Mouse (Mus musculus) hindbrain, embryonic 10.5 days (tissue): ENCODE measurements around the gene Olfr1504. TPM values are rescaled to one million over a fixed set of nuclear protein-coding genes. Genes with fewer than 3 reads are reported as not detected.
"Not testable (repeated sequence)": the region's sequence is repeated elsewhere in the genome, so short reads cannot be mapped to it uniquely, and the experiment has no call there.

Experiments used
- DNase-seq: peaks from one replicate; pipeline ENCODE4 v3.0.0-alpha.2; 2017; ENCODE audit warnings: low spot score
- H3K27ac ChIP-seq: fragments of 300-500 bp; sonication (generic); 2 replicates; pipeline ENCODE4 v1.5.1; 2016; ENCODE audit warnings: mild to moderate bottlenecking, moderate library complexity
- H3K27me3 ChIP-seq: fragments of 300-500 bp; sonication (generic); 2 replicates; pipeline ENCODE4 v1.6.1; 2016; ENCODE audit warnings: mild to moderate bottlenecking; ENCODE audit not compliant: poor library complexity, insufficient read depth, severe bottlenecking
- H3K36me3 ChIP-seq: fragments of 300-500 bp; sonication (generic); 2 replicates; pipeline ENCODE4 v1.6.1; 2016; ENCODE audit warnings: mild to moderate bottlenecking, moderate library complexity
- H3K4me1 ChIP-seq: fragments of 300-500 bp; sonication (generic); replicated peaks from 2 replicates; pipeline ENCODE4 v1.6.1; 2016; ENCODE audit warnings: mild to moderate bottlenecking
- H3K4me3 ChIP-seq: fragments of 300-500 bp; sonication (generic); 2 replicates; pipeline ENCODE4 v1.5.1; 2016; ENCODE audit warnings: mild to moderate bottlenecking, moderate library complexity
- H3K9me3 ChIP-seq: fragments of 300-500 bp; sonication (generic); 2 replicates; pipeline ENCODE4 v1.6.1; 2016; ENCODE audit warnings: mild to moderate bottlenecking, moderate library complexity
- WGBS: fragments of 180-500 bp; shearing (Covaris S2); methylation state at CpG from one replicate; pipeline ENCODE4 v1.1.7; 2016; 5-methylcytosine and 5-hydroxymethylcytosine counted together
- polyA plus RNA-seq: library from polyadenylated mRNA; unstranded; fragments of >200 nt; fragmentation: Nextera tagmentation; extraction: Ambion mirVana; gene quantifications from 2 replicates; pipeline ENCODE4 v1.2.1, GENCODE M21; 2016

Gene Olfr1504
- polyA plus RNA-seq: not detected in 2 replicates

DNA sequence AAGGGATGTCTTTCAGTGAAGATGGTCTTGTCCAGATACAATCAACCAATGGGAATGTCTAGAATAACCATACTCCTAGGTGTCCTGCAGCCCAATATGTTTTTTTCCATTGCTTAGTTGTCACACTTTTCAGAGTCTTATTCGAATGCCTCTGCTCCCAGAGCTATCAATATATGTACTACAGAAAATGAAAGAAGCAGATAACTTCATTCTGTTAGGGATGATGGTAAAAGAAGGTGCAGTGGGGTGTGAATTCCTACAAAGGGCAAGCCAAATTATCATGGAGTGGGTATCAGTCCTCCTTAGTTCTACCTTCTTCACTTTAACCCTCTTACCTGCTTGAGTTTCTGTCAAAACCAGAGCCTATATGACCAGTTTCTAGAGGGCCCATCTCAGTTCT is at the start of gene Olfr1504:
Olfr1504 (minus strand) TSS at position 101 of the 400 bp plus-strand sequence.
- no peak for DNase-seq
- H3K27ac ChIP-seq: no peak within 1 kb of the TSS
- WGBS: 62% methylated on average over 1 of the region's 1 CpGs
- H3K9me3 ChIP-seq: no peaks in the 10 kb centered on the region
- no peaks in the 10 kb centered on the region for H3K27me3 ChIP-seq
- H3K36me3 ChIP-seq: no peaks in the 10 kb centered on the region
- H3K4me3 ChIP-seq: no peak within 1 kb of the TSS
- no peaks in the 10 kb centered on the region for H3K4me1 ChIP-seq

DNA sequence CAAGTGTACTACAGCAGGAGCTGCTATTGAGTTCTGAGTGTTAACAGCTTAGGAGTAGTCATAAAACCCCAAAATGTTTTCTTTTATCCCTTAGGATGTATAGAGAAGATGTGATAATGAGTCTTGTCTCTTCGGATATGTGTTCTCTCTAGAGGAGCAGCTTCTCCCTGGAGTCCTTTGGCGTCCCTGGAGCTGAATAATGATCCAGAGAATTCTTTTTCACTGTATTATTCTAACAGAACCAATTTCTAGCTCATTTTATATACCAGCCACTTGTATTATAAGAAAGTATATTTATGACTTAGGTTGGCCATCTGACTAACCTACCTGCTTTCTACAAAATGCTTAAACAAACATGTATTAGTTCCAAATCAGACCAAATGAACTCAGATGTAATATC is 15.5 kb upstream of the Olfr1504 start, which contains the start of gene Olfr1505:
Olfr1505 (plus strand) TSS at position 301 of the 400 bp plus-strand sequence.
- no peak for DNase-seq
- H3K4me1 ChIP-seq: no peaks in the 10 kb centered on the region
- H3K36me3 ChIP-seq: no peaks in the 10 kb centered on the region
- H3K4me3 ChIP-seq: no peak within 1 kb of the TSS
- no peaks in the 10 kb centered on the region for H3K27me3 ChIP-seq
- no peaks in the 10 kb centered on the region for H3K9me3 ChIP-seq
- WGBS: 74% methylated on average over 2 of the region's 2 CpGs
- no peak within 1 kb of the TSS for H3K27ac ChIP-seq

DNA sequence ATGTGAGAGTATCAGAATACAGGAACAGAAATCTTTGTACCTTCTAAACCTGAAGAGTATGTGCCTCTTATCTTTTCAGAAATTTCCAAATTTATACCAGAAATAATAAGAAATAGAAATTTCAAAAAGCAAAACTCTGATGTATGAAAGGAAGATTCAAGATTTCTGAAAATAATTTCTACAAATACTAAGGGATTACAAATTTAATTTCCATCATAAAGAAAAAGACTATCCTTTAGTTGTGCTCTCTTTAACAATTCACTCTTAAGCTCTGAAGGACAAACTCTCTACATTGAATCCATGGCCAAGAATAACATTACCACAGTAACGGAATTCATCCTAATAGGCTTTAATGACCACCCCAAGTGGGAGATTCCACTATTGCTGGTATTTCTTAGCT is 36.2 kb downstream of the Olfr1504 start, which contains the start of gene Olfr1502:
Olfr1502 (plus strand) TSS at position 301 of the 400 bp plus-strand sequence.
- H3K4me1 ChIP-seq: no peaks in the 10 kb centered on the region
- no peaks in the 10 kb centered on the region for H3K36me3 ChIP-seq
- 92% methylated on average over 1 of the region's 1 CpGs for WGBS
- DNase-seq: no peak
- no peaks in the 10 kb centered on the region for H3K27me3 ChIP-seq
- H3K27ac ChIP-seq: no peak within 1 kb of the TSS
- no peaks in the 10 kb centered on the region for H3K9me3 ChIP-seq
- H3K4me3 ChIP-seq: no peak within 1 kb of the TSS

DNA sequence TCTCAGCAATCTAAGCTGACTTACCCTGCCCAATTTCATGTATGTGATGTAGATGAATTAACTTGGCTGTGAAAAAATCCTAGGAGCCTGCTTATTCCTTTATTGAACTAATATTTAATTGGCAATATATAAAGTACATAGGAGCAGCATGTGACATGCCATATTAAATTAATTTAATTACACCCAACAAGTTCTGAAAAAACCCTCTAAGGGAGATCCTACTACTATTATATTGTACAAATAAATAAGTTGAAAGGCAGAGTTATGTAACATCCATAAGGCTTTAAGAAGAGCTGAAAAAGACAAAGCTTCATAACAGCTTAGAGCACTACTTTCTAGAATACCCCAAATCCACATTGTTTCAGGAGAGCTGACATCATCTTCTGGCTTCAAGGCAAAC is 47.1 kb downstream of the Olfr1504 start, which contains the start of gene Olfr1501:
Olfr1501 (minus strand) TSS at position 101 of the 400 bp plus-strand sequence.
- not testable (repeated sequence) for H3K27me3 ChIP-seq

More for the DNA sequence above, 47.1 kb downstream of the Olfr1504 start, which contains the start of gene Olfr1501:
- H3K27ac ChIP-seq, DNase-seq, H3K4me3 ChIP-seq, H3K4me1 ChIP-seq, H3K9me3 ChIP-seq, H3K36me3 ChIP-seq: not testable (repeated sequence)

Other genes with a start within 250 kb of the Olfr1504 start
- not detected in 2 replicates for gene Olfr1490, start 246.8 kb downstream of the Olfr1504 start, polyA plus RNA-seq
- not detected in 2 replicates for gene Olfr1491, start 200.7 kb downstream of the Olfr1504 start, polyA plus RNA-seq
- gene Olfr1493-ps1, start 174.7 kb downstream of the Olfr1504 start, polyA plus RNA-seq: not detected in 2 replicates
- gene Olfr1494, start 158.2 kb downstream of the Olfr1504 start, polyA plus RNA-seq: not detected in 2 replicates
- not detected in 2 replicates for gene Olfr1495, start 133.3 kb downstream of the Olfr1504 start, polyA plus RNA-seq
- gene Olfr1496, start 120.0 kb downstream of the Olfr1504 start, polyA plus RNA-seq: not detected in 2 replicates
- not detected in 2 replicates for gene Olfr1497, start 99.7 kb downstream of the Olfr1504 start, polyA plus RNA-seq
- gene Olfr1499, start 78.5 kb downstream of the Olfr1504 start, polyA plus RNA-seq: not detected in 2 replicates
- not detected in 2 replicates for gene Olfr1500, start 67.4 kb downstream of the Olfr1504 start, polyA plus RNA-seq
- not detected in 2 replicates for gene Olfr1501, start 47.2 kb downstream of the Olfr1504 start, polyA plus RNA-seq
- not detected in 2 replicates for gene Olfr1502, start 36.1 kb downstream of the Olfr1504 start, polyA plus RNA-seq
- not detected in 2 replicates for gene Olfr1505, start 15.6 kb upstream of the Olfr1504 start, polyA plus RNA-seq